In the genomic region with DNA sequence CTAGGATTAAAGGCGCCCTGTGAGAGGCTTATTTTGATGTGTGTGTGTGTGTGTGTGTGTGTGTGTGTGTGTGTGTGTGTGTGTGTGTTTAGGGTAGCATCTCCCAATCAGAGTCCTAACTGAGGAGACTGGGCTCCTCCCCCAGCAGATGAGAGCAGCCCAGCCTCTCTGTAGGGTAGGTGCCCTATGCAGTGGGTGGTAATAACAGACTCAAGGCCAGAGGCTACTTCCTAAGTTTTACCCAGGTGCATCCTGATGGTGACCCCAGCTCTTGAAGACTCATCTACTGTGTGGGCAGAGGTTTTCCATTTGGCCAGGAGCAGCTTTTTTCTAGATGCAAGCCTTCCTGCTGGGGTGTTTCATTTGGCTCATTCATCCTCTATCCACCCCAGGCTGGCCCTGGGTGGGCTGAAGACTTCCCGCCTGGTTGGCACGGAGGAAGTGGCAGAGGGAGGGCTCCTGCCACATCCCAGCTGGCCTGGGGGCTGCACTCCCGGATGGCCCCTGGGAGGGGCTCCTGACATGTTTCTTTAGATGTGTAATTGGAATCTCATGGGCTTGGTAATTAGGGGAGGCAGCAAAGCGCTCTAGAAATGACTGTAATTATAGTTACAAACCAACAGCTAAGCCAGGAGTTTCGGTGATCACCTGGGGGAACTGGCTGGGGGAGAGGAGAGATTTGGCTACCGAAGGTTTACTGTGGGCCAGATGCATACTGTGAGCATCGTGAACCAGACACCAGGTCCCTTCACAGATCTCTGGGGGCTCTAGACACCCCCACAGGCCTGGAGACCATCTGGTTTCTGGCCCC, we compare ENCODE assay signal across 19 mouse cellular contexts. TPM values are rescaled to one million over a fixed set of nuclear protein-coding genes. Genes with fewer than 3 reads are reported as not detected.
A peak's percentile ranks its signal among the peaks of the same experiment; 100 is the strongest.
DNase-seq lines count a peak whose midpoint lies in the region; ATAC-seq lines count a peak whose summit lies in the region.
"Had no signal": no experiment of that assay in that cellular context is flagged by ENCODE, and none has a peak within 500 bp of the region (broad histone marks: within the 10 kb centered on the region; RNA-seq: fewer than 3 reads in every experiment).

No protein-coding gene starts in this region.

- peak overlapping the region; percentile 29; the same call in 1 of the 2 replicates for H3K9ac ChIP-seq in forebrain, embryonic 14.5 days (ENCODE audit: low read length)
- no peak overlapping the region for H3K9ac ChIP-seq in limb, embryonic 12.5 days (replicated peaks)
- H3K9ac ChIP-seq: limb, embryonic 13.5 days; liver, postnatal 0 days had no signal

- no peak for ATAC-seq in forebrain, embryonic 14.5 days
- no peak for ATAC-seq in megakaryocyte, adult 5-6 weeks (ENCODE audit: poor library complexity, severe bottlenecking)
- peak; percentile 36 for ATAC-seq in common myeloid progenitor, adult 5-6 weeks (replicated peaks; ENCODE audit: low read depth, poor library complexity, severe bottlenecking)
- no peak for ATAC-seq in limb, embryonic 12.5 days (ENCODE audit: insufficient number of reproducible peaks, insufficient read depth, low FRiP score, low TSS enrichment, low read depth)
- ATAC-seq: liver, postnatal 0 days had no signal

- peaks cover 7% of the 10 kb centered on the region for H3K4me1 ChIP-seq in forebrain, embryonic 14.5 days (ENCODE audit: control insufficient read depth, insufficient read depth, low read length)
- peaks cover 27% of the 10 kb centered on the region for H3K4me1 ChIP-seq in forebrain, embryonic 10.5 days
- H3K4me1 ChIP-seq in megakaryocyte, embryonic 14.5 days = peaks cover 72% of the 10 kb centered on the region
- H3K4me1 ChIP-seq in limb, embryonic 12.5 days (replicated peaks) = peaks cover 23% of the 10 kb centered on the region

- DNase-seq in forebrain, embryonic 14.5 days (ENCODE audit: low spot score) = peak; percentile 69
- no peak for DNase-seq in forebrain, embryonic 10.5 days (ENCODE audit: extremely low spot score, low spot score)
- no peak for DNase-seq in gastrocnemius, postnatal 14 days
- no peak for DNase-seq in ovary, postnatal 10 days (ENCODE audit: low spot score)
- DNase-seq: adrenal gland, postnatal 10 days; B cell, adult 2 months; cerebellum, adult 9-11 months; kidney, adult 18-20 months; kidney, postnatal 36 days; layer of hippocampus, postnatal 36 days; liver, postnatal 0 days had no signal

- H3K27ac ChIP-seq in forebrain, embryonic 14.5 days (ENCODE audit: low read depth, low read length) = no peak overlapping the region
- no peak overlapping the region; the same call in 1 of the 2 replicates for H3K27ac ChIP-seq in forebrain, embryonic 10.5 days
- 0 out of 2 replicates have a peak overlapping the region, but pooled peaks have one; percentile 41 for H3K27ac ChIP-seq in limb, embryonic 12.5 days
- H3K27ac ChIP-seq: heart, embryonic 10.5 days; limb, embryonic 13.5 days; midbrain, embryonic 10.5 days had no signal

- H3K4me2 ChIP-seq in forebrain, embryonic 14.5 days (ENCODE audit: low read length) = no peak overlapping the region
- no peak overlapping the region for H3K4me2 ChIP-seq in limb, embryonic 12.5 days
- H3K4me2 ChIP-seq: limb, embryonic 13.5 days had no signal

- intact Hi-C loops in gastrocnemius, postnatal 14 days (cut with DNase I; ENCODE audit: low total_unique reads) = loop anchor here (2.0 to 10.0 kb wide), 2 partner anchors 56 to 218 kb away; no protein-coding TSS in a partner anchor

- no peaks in the 10 kb centered on the region for H3K9me3 ChIP-seq in forebrain, embryonic 14.5 days (replicated peaks; ENCODE audit: control insufficient read depth, low read length)
- H3K9me3 ChIP-seq in forebrain, embryonic 10.5 days = no peaks in the 10 kb centered on the region
- H3K9me3 ChIP-seq in megakaryocyte, embryonic 14.5 days = no peaks in the 10 kb centered on the region
- no peaks in the 10 kb centered on the region for H3K9me3 ChIP-seq in limb, embryonic 12.5 days
- H3K9me3 ChIP-seq: heart, embryonic 10.5 days; limb, embryonic 13.5 days; midbrain, embryonic 10.5 days had no signal

- H3K27me3 ChIP-seq in forebrain, embryonic 14.5 days (replicated peaks; ENCODE audit: control insufficient read depth, insufficient read depth, low read length) = no peaks in the 10 kb centered on the region; the same call in 1 of the 2 replicates
- peaks cover 31% of the 10 kb centered on the region for H3K27me3 ChIP-seq in forebrain, embryonic 10.5 days (ENCODE audit: poor library complexity, severe bottlenecking)
- peaks cover 7% of the 10 kb centered on the region for H3K27me3 ChIP-seq in megakaryocyte, embryonic 14.5 days (replicated peaks)
- peaks cover 25% of the 10 kb centered on the region for H3K27me3 ChIP-seq in limb, embryonic 12.5 days

- H3K36me3 ChIP-seq in forebrain, embryonic 14.5 days (ENCODE audit: control insufficient read depth, insufficient read depth, low read length) = no peaks in the 10 kb centered on the region
- no peaks in the 10 kb centered on the region for H3K36me3 ChIP-seq in forebrain, embryonic 10.5 days (replicated peaks)
- no peaks in the 10 kb centered on the region for H3K36me3 ChIP-seq in megakaryocyte, embryonic 14.5 days (replicated peaks; ENCODE audit: low read length)
- no peaks in the 10 kb centered on the region for H3K36me3 ChIP-seq in limb, embryonic 12.5 days
- H3K36me3 ChIP-seq: heart, embryonic 10.5 days; limb, embryonic 13.5 days; midbrain, embryonic 10.5 days had no signal

- no peak overlapping the region for H3K4me3 ChIP-seq in forebrain, embryonic 14.5 days (ENCODE audit: low read depth, low read length)
- no peak overlapping the region for H3K4me3 ChIP-seq in forebrain, embryonic 10.5 days
- H3K4me3 ChIP-seq in megakaryocyte, embryonic 14.5 days (replicated peaks) = peak overlapping the region; percentile 18
- no peak overlapping the region for H3K4me3 ChIP-seq in limb, embryonic 12.5 days (replicated peaks)
- H3K4me3 ChIP-seq: heart, embryonic 10.5 days; limb, embryonic 13.5 days; midbrain, embryonic 10.5 days had no signal

- WGBS in forebrain, embryonic 14.5 days = 28% methylated on average over 8 of the region's 8 CpGs
- WGBS in forebrain, embryonic 10.5 days = 52% methylated on average over 8 of the region's 8 CpGs
- whole genome bisulfite sequencing in limb, embryonic 12.5 days = 17% methylated on average over 8 of the region's 8 CpGs

RNA-seq across cellular contexts. Expression of a gene that starts 13.2 kb away (rescaled TPM):
- polyA plus RNA-seq in forebrain, embryonic 14.5 days (2014; fragmentation: Nextera tagmentation; extraction: Ambion mirVana) = 0.15 and 0.54 TPM in 2 replicates
- polyA plus RNA-seq in forebrain, embryonic 10.5 days (2016; fragmentation: Nextera tagmentation; extraction: Ambion mirVana) = not detected in 2 replicates
- 1.1 and 7.5 TPM in 2 replicates for polyA plus RNA-seq in megakaryocyte, embryonic 14.5 days (2012; ENCODE audit: insufficient read depth, low replicate concordance)
- total RNA-seq in megakaryocyte, adult 5-6 weeks (2015) = 9.2 and 10.5 TPM in 2 replicates
- 8.3 and 9.7 TPM in 2 replicates for total RNA-seq in megakaryocyte, adult 5-6 weeks (2017)
- total RNA-seq in common myeloid progenitor, adult 5-6 weeks (2017) = not detected in 2 replicates
- 0.16 and 0.24 TPM in 2 replicates for polyA plus RNA-seq in limb, embryonic 12.5 days (2016; fragmentation: Nextera tagmentation; extraction: Ambion mirVana)
- total RNA-seq in gastrocnemius, postnatal 14 days (2021) = under 1 TPM in 1 of 2 experiments, not detected in 1; 0.98 TPM
- total RNA-seq: heart, postnatal 25 days had no signal

RNA-seq across cellular contexts. Expression of a gene that starts 53.1 kb away (rescaled TPM):
- polyA plus RNA-seq in forebrain, embryonic 14.5 days (2014; fragmentation: Nextera tagmentation; extraction: Ambion mirVana) = 3.6 and 6.2 TPM in 2 replicates
- 0.14 and 0.75 TPM in 2 replicates for polyA plus RNA-seq in forebrain, embryonic 10.5 days (2016; fragmentation: Nextera tagmentation; extraction: Ambion mirVana)
- polyA plus RNA-seq in megakaryocyte, embryonic 14.5 days (2012; ENCODE audit: insufficient read depth, low replicate concordance) = 7.2 and 10.4 TPM in 2 replicates
- 1.1 and 1.4 TPM in 2 replicates for total RNA-seq in megakaryocyte, adult 5-6 weeks (2015)
- 3.9 and 5.0 TPM in 2 replicates for total RNA-seq in megakaryocyte, adult 5-6 weeks (2017)
- total RNA-seq in common myeloid progenitor, adult 5-6 weeks (2017) = 0.44 and 0.55 TPM in 2 replicates
- polyA plus RNA-seq in limb, embryonic 12.5 days (2016; fragmentation: Nextera tagmentation; extraction: Ambion mirVana) = 0.18 and 0.99 TPM in 2 replicates
- 10 to 100 TPM; 16.8 to 21.0 TPM for total RNA-seq in gastrocnemius, postnatal 14 days (2021)
- polyA plus RNA-seq: liver, postnatal 0 days had no signal
